Mouse (Mus musculus): ENCODE results near the gene Upp1. TPM values are rescaled to one million over a fixed set of nuclear protein-coding genes. Genes with fewer than 3 reads are reported as not detected.

The Upp1 gene
- polyA plus RNA-seq (2012) = 0.31 and 0.39 TPM in 2 replicates

GRCm38 (mm10) chr11:9118050-9118420, at the start of gene Upp1:
Gene Upp1 (plus strand): TSS chr11:9118103.

Other genes starting within 250 kb of the Upp1 start
- not detected in 2 replicates for gene Pkd1l1, start 144.8 kb upstream of the Upp1 start, polyA plus RNA-seq (2012)
- gene Hus1, start 106.9 kb upstream of the Upp1 start, polyA plus RNA-seq (2012) = 5.4 and 5.9 TPM in 2 replicates
- gene Gm11992, start 69.5 kb upstream of the Upp1 start, polyA plus RNA-seq (2012) = 0.13 and 0.34 TPM in 2 replicates
- not detected in 2 replicates for gene Sun3, start 69.1 kb upstream of the Upp1 start, polyA plus RNA-seq (2012)
- gene Abca13, start 73.8 kb downstream of the Upp1 start, polyA plus RNA-seq (2012) = 0.26 and 0.48 TPM in 2 replicates